Mouse (Mus musculus): ENCODE data around the gene Lmx1a.

DNA sequence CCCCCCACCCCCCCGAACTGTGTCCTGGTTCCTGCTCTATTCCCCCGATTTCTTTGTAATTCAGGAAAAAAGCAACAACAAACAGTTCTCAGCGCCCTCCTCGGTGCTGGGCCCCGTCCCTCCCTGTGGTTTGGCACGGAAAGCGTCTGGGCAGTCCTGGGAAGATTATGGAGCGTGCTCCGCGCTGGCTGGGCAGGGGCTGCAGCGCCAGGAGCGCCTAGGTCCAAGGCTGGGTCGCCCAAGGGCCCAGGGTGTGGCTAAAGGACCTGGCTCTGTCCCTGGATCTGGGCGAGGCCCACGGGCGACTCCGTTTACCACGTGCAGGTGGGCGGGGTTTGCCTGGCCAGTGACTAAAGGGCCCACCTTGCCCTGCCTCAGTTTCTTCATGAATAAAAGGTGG lies 27.9 kb upstream of the Lmx1a start:
- TF ChIP-seq CTCF (IDR thresholded peaks at IDR 0.05; ENCODE audit: control insufficient read depth, insufficient read depth, low read length) = no peak
- TF ChIP-seq POLR2A (IDR thresholded peaks at IDR 0.05; ENCODE audit: borderline replicate concordance, control insufficient read depth, low read depth, low read length) = no peak
